Mouse (Mus musculus): ENCODE measurements around the gene Fosb.
"Not testable (repeated sequence)": the region's sequence is repeated elsewhere in the genome, so short reads cannot be mapped to it uniquely, and the experiment has no call there.

Gene Fosb

DNA sequence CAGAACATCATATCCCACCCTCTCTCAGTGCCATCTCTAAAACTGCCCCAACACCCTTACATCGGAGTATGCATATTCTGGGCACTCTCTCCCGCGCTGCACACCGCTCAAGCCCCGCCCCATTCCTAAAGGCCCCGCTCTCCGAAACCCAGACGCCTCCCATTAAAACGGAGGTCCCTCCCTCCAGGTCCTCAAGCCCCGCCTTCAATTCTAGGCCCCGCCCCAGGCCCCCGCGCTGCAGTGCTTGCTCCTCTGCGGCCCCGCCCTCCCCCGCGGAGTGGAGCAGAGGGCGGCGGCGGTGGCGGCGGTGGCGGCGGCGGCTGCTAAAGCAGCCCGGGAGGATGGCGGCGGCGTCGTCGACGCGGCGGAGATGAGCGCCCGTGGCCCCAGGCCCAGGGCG lies 27.5 kb downstream of the Fosb start, which contains the start of gene Rtn2:
Rtn2 (plus strand) TSS at position 240 of the 400 bp plus-strand sequence.
- peak in 1 of 2 experiments; percentile 48 for DNase-seq (ENCODE audit: low spot score in 2 of 2)

DNA sequence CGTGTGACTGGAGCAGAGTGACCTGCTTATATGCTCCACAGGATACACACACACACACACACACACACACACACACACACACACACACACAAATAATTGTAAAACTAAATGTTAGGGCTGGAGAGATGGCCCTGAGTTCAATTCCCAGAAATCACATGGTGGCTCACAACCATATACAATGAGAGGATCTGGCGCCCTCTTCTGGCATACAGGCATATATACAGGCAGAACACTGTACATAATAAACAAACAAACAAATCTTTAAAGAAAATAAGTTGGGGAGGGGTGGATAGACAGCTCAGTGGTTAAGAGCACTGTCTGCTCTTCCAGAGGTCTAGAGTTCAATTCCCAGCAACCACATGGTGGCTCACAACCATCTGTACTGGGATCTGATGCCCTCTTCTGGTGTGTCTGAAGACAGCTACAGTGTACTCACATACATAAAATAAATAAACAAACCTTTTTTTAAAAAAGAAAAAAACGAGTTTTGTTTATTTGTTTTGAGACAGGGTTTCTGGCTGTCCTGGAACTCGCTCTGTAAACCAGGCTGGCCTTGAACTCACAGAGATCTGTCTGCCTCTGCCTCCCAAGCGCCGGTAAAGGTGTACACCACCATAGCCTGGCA lies 28.1 kb downstream of the Fosb start:
- not testable (repeated sequence) for DNase-seq (ENCODE audit: low spot score in 2 of 2)

DNA sequence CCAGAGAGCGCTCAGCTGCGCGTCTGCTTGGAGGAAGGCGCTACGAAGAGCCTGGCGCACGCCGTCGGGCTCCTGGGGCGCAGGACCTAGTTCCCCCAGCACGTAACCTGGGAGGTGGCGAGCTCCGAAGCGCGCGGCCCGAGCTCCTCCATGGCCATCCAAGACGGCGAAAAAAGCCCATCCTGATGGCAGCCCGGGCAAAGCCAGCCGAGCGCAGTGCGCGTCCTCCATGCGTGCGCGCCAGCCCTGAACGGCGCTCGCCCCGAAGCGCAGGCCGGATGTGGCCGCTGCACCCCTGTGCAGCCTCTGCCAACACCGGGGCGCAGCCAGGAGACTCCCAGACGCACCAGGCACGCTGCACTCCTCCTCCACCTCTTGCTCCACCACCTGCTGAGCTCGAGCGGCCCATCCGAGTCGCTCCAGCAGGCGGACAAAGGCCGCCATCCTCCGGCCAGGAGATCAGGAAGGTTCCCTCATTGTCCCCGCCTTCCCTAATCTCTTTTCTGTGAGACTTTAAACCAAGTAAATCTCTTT lies 30.2 kb downstream of the Fosb start, which contains the start of gene Ppm1n:
Ppm1n (minus strand) TSS at position 484 of the 534 bp plus-strand sequence.
- DNase-seq (ENCODE audit: low spot score in 2 of 2) = no peak

DNA sequence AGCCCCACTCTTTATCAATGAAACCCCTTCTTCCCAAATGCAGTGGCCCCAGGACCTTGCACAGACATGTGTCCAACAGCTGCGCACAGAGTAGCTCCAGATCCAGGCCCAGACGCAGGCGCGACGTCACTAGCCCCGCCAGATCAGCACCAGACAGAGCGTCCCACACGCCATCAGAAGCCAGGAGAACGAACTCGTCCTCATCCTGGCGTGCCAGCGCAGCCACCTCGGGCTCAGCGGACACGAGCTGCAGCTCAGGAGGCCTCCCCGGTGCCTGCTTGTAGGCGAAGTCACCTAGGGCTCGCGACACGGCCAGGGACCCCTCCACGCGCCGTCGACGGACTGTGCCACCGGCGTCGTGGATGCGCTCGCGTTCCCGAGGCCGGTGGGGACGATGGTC lies 30.8 kb downstream of the Fosb start:
- DNase-seq (ENCODE audit: low spot score in 2 of 2) = no peak

DNA sequence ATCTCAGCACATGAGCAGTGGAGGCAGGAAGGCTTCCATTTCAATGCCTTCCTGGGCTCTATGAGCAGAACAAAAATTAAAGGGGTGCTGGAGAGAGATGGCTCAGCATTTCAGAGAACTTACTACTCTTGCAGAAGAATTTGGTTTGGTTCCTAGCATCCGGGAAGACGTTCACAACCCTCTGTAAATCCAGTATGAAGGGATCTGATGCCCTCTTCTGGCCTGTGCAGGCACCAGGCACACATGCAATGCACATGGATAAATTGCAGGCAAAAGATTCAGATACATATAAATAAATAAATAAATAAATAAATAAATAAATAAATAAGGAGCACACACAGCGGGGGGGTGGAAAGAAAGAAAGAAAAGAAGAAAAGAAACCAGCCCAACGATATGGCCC lies 33.6 kb downstream of the Fosb start:
- no peak for DNase-seq (ENCODE audit: low spot score in 2 of 2)

DNA sequence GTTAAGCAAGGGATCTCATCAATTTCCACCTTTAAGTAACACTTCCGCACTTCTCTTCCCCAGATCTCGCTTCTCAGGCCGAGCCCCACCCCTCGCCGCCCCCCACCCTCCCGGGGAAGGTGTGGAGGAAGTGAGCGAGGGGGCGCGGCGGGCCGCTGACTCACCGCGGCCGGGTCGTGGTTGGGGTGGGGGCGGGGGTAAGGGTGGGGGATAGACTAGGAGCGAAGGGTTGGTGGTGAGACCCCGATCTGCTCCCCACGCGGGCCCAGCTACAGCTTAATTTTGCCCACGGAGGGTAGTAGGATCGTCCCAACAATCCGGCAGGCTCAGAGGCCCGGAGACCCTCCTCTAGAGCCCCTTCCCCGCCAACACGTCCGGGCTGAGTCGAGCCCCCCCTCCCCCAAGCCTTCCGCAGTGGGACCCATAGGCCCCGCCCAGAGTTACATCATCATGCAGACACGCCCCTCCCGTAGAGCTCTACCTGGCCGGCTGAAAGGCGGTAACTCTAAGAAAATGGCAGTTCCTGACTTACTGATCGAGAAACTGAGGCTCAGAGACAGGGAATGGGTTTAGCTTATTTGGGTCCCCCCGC lies 37.6 kb downstream of the Fosb start:
- peak; percentile 63 to 71 for DNase-seq (ENCODE audit: low spot score in 2 of 2)

DNA sequence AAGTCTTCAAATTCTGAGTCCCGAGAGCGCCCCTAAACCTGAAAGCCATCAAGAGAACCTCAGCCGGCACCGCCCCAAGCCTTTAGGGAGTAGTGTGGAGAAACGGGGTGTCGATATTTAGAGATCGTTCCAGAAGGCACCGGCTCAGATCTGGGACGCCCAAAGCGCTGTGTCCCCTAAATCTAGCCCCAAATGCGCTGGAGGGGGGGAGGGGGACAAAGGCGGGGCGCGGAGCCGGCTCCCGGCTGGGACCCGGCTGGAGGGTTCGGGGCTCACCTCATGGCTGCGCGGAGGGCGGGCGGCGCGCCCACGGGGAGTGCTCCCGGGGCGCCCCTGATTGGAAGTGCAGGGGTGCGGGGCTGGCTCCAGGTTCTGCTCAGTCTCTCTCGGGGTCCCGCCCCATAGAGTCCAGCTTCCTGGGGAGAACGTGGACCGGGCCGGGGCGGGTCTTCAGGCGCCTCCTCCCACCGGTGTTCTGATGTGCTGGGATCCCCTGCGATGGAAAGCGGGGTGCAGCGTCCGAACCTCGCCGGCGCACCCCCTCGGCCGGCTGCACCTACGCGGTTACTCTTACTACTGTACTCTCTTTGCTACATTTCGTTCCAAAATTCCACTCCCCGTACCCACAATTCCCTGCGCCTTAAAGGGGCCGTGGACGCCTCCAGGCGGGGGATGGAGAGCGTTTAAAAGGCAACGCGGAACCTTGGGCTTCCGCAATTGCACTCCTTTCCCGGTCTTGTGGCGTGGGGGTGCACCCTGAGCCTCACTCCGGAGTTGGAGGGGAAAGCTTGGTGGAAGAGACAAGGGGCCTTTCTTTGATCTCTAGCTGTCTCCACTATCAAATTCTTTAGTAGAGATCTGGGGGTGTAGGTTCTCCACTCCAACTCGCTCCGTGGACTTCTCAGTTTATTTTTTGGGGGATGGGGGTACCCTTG lies 38.3 kb downstream of the Fosb start, which contains the start of gene Vasp:
Vasp (minus strand) TSS at position 580 of the 935 bp plus-strand sequence.
- peak; percentile 90 to 91 for DNase-seq (ENCODE audit: low spot score in 2 of 2)

DNA sequence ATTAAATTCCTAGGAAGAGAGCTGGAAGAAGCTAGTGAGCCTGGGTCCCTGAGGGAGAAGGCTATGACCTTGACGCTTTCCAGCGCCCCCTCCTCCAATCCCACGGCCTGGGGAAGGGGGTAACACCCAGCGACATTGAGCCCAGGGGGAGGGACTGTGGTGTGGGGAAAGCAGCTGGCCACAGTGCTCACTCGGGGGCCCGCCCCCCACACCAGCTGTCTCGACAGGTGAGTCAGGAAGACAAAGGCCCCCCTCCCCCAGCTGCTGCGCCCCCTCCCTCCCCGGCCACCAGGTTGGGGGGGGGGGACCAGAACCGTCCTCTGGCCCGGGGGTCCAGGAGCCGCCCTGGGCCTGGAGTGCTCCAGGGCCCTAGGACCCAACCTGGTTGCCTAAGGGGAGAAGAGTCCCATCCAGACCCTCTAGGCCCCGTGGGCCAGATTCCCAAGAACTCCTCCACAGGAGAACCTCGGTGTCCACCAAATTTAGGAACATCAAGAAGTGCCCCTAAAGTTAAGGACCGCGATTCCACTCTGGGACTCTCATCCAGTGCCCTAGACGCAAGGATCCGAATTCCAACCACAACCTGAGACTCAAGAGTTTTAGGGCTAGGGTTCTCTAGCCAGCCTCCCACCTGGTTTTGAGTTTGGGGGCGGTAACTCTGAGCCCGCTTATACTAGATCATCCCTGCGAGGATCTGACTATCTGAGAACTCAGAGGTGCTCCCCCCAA lies 39.2 kb downstream of the Fosb start:
- DNase-seq (ENCODE audit: low spot score in 2 of 2) = no peak

DNA sequence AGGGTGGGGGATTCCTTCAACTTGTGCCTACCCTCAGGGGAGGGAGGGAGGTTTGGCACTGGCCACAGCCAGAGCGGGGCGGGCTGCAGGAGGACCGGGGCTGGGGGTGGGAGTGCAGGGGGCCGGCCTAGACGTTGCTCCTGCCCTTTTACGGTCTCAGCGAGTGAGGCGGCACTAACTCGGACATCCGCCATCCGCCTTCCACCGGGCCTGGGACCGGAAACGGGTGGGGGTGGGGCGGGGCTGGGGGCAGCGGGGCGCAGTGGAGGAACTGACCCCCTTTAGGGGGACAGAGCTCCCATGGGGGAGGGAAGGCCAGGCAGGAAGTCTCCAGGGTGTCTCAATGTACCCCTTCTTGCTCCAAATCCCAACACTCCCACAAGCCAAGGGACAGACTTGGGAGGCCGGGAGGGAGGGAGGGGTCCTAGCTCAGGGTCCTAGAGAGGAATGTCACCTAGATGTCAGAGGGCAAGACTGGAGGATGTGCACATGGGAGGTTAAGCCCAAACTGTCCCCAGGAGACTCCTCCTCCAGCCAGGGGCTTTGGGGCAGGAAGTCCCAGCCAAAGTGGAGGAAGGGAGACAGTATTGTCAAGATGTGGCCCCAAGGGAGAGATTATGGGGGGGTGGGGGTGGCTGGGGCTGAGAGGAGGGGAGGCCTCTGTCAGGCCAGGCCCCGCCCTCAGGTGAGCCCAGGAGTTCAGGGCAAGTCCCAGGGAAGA lies 40.0 kb downstream of the Fosb start:
- DNase-seq (ENCODE audit: low spot score in 2 of 2) = peak; percentile 75 to 84

DNA sequence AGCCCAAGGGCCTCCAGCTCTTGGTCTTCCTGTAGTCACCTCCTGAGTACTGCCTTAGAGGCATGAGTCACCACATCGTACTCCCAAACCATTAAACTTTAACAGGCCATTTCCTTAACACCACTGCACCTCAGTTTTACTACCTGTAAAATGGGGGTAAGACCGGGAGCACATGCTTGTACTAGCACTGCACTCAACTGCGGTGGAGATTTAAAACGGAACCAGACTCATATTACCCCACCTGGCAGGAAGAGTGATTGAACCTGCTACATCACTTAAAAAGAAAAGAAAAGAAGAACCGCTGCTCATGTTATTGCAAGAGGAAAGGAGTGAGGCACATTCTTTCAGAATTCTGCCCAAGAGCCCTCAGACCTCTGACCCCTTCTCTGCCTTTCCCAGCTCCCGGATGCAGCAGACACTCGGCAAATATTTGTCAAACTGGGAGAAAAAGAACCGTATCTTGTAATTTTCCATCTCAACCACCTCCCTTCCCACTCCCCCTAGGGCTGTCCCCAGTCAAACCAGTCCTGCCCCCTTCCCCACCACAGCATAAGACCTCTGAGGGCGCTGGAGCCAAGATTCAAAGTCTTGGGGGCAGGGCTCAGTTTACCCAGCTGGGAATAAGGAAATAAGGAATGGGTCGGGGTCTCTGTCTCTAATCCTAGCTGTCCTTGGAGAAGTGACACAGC lies 40.7 kb downstream of the Fosb start:
- DNase-seq (ENCODE audit: low spot score in 2 of 2) = peak in 1 of 2 experiments; percentile 40

DNA sequence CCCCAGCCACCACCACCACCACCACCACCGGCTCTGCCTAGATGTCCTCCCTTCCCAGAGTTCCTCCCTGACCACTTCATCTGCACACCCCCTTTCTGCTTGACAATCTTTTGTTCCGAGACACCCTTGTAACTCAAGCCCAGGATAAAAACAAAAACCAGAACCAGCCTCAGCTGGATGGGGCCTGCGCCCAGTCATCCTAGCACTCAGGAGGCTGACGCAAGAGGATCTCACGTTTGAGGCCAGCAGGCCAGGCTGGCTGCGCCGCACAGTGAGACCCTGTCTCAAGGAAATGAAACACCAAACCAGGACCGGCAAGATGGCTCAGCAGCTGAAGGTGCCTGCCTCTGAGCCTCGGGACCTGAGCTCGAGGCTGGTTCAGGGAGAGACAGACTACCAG lies 42.8 kb downstream of the Fosb start:
- no peak for DNase-seq (ENCODE audit: low spot score in 2 of 2)

DNA sequence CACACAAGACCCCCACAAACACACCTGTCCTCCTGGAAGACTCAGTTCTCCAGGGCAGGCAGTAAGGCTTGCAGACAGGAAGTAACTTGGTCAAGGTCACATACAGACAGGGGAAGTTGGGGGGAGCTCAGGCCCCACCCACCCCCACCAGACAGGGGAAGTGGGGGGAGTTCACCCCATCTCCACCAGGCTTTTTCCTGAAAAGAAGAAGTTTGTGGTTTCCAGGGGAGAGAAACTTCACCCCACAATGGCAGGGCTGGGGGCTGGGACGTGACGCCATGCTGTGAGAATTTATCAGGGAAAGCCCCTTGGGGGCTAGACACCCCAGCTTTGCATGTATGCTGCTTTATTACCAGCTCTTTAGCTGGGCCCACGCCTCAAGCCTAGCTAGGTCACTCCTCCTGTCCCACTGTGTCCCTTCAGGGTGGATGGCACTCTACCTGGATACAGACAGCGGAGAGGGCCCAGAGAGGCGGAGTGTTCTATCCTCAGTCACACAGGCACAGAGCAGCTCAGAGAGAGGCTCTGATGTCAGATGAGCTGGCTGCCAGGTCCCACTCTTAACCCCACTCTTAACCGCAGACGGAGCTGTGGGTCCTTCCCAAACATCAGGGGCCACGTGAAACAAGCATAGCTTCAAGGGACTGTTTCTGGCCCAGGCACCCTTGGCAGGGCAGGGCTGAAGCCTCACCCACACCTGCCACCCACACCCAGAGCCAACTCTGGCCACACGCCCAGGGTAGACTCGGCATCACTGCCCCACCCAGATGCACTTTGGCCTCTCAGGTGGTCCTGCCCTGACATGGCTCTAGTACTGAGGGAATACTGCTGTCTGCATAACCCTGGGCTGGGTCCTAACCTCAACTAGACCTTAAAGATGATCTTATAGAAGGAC lies 43.7 kb downstream of the Fosb start:
- peak; percentile 23 to 51 for DNase-seq (ENCODE audit: low spot score in 2 of 2)

DNA sequence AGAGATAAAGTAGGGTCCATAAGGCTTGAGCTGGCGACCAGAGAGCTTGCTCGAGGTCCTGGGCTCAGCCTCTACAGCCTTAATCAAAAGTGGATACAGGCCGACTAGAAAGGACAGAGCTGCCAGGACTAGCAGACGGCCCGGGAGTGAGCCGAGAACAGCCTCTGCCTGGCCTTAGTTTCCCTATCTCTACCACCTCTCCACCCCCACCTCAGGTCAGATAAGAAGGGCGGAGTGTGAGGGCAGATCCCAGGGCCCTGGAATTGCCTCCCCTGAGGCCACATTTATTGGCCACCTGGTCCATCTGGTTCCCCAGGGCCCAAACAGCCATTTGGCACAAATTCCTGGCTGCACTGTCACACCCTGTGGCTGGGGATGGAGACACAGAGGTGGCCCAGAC lies 44.7 kb downstream of the Fosb start:
- DNase-seq (ENCODE audit: low spot score in 2 of 2) = peak in 1 of 2 experiments; percentile 29

DNA sequence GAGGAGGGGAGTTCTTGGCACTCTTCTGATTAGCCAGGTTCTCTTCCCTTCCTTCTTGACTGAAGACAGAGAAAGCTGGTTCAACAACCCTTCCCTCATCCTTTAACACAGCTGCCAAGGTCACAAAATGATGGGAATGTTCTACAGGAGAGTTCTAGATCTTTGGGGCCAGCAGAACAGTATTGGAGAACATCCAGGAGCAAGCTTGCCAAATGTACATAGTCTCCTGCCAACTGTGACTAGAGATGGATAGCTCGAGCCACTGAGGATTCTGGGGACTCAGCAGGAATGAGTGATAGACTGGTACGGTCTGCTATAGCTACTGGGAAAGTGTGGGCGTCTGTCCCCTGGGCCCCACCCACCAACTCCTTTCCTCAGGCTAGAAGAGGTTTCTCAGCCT lies 51.5 kb downstream of the Fosb start:
- DNase-seq (ENCODE audit: low spot score in 2 of 2) = peak in 1 of 2 experiments; percentile 60

DNA sequence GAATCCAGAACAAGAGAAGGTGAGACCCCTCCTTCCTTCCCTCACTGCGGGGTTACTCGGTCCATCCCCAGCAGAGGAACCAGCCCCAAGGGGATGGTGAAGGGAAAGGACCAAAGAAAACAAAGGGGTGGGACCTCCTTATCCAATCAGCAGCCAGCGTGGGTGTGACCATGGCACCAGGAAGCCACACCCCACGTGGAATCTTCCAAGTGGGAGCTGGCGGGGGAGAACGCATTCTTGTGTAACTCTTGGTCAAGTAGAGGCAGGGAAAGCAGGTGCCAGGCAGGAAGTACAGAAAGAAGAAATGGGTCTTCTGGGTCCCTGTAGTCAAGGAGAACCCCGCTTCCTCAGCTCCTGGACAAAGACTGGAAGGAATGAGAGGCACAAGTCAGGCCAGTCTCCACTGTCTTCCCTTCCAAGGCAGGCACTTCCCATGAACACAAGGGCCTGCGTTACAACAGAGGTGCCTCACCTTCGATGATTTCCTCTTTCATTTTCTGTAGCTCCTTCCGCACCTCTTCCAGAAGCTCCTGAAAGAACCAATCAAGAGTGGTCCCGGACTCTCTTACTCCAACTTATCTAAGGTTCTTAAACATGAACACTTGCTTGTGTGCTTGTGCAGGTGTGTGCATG lies 52.3 kb downstream of the Fosb start:
- DNase-seq (ENCODE audit: low spot score in 2 of 2) = peak; percentile 78 to 82

DNA sequence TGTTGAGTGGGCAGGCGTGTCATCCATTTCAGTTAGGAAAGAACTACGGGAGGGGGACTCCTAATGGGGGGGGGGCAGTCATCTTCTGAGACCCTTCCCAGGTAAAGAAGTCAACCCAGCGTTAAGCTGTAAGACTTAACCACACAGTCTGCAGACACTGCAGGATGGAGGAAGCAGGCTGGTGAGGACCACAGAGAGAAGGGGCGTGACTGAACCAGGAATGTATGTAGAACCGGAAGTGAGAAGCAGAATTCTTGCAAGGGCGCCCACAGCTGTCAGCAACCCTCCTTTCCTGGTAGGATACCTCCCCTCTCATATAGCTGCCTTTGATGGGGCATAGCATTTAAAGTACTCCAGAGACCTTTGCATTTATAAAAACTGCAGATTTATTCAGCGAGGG lies 53.3 kb downstream of the Fosb start:
- no peak for DNase-seq (ENCODE audit: low spot score in 2 of 2)

DNA sequence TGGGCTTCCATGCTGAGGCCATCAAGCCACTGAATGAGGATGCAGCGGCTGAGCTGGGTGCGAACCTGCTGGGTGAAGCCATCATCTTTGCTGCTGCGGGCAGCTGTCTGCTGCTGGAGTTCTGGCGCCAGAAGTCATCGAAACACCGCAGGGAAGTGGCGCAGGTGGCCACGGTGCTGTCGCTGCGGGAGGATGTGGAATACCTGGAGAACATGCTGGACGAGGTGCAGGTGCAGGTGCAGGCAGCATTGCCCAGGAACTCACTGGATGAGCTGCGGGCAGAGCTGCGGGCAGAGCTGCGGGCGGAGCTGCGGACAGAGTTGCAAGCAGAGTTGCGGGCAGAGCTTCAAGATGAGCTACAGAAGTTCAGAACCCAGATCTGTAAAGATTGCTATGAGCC lies 54.5 kb downstream of the Fosb start:
- no peak for DNase-seq (ENCODE audit: low spot score in 2 of 2)

DNA sequence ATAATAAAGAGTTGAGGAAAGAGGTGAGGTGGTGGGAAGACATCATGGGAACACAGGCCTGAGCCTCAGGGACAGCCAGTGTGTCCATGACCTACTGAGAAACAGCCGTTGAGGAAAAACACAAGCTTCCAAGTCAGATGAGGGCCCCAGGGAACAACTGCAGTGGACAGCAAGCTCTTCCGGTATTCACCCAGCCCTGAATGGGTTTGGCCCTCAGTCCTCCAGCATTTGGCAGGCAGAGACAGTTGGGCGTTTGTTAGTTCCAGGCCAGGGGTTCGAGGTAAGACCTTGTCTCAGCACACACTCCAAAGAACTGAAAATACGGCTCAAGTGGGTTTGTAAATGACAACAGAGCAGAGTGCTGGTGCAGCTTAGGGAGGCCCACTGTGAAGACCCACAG lies 56.4 kb downstream of the Fosb start:
- DNase-seq (ENCODE audit: low spot score in 2 of 2) = no peak
